Mouse (Mus musculus): ENCODE results near the gene Gpx8. TPM values are rescaled to one million over a fixed set of nuclear protein-coding genes. Genes with fewer than 3 reads are reported as not detected.

Gene Gpx8
- polyA plus RNA-seq, 1 experiment from 2014 or later = 222 TPM

MicroRNA genes within 50 kb of the gene (microRNA counts, 519-probe panel; counts per million panel counts)
- microRNA mmu-miR-449a = 2,884 counts per million, percentile 66 among the panel's probes with 10 or more counts
- 19.3 counts per million for microRNA mmu-miR-449b
- microRNA mmu-miR-449c = 19.3 counts per million

Small RNA genes lying within 50 kb of the gene (microRNA-seq; reads per million reads assigned to microRNA genes)
- gene Mir449a (ENCODE audit: borderline number of aligned reads) = 4,755 reads per million, percentile 89 among the genes with 10 or more reads in this experiment
- 11.1 reads per million, percentile 30 among the genes with 10 or more reads in this experiment for gene Mir449b (ENCODE audit: borderline number of aligned reads)
- 18.7 reads per million, percentile 34 among the genes with 10 or more reads in this experiment for gene Mir449c (ENCODE audit: borderline number of aligned reads)

Other genes starting within 250 kb of the Gpx8 start
- gene Plpp1, start 245.6 kb downstream of the Gpx8 start, polyA plus RNA-seq (2014; fragmentation: Nextera tagmentation; extraction: Ambion mirVana) = 60.5 and 64.6 TPM in 2 replicates
- 56.6 and 63.6 TPM in 2 replicates for gene Mtrex, start 119.0 kb downstream of the Gpx8 start, polyA plus RNA-seq (2014; fragmentation: Nextera tagmentation; extraction: Ambion mirVana)
- gene Dhx29, start 119.0 kb downstream of the Gpx8 start, polyA plus RNA-seq (2014; fragmentation: Nextera tagmentation; extraction: Ambion mirVana) = 21.3 and 22.2 TPM in 2 replicates
- gene Ccno, start 58.6 kb downstream of the Gpx8 start, polyA plus RNA-seq (2014; fragmentation: Nextera tagmentation; extraction: Ambion mirVana) = 4.1 and 9.0 TPM in 2 replicates
- gene Mcidas, start 52.6 kb downstream of the Gpx8 start, polyA plus RNA-seq (2014; fragmentation: Nextera tagmentation; extraction: Ambion mirVana) = 1.8 and 4.1 TPM in 2 replicates
- 0.46 and 2.0 TPM in 2 replicates for gene Cdc20b, start 11.3 kb downstream of the Gpx8 start, polyA plus RNA-seq (2014; fragmentation: Nextera tagmentation; extraction: Ambion mirVana)
- 0.46 TPM in 1 of 2 replicates, not detected in the other for gene Gzma, start 54.6 kb upstream of the Gpx8 start, polyA plus RNA-seq (2014; fragmentation: Nextera tagmentation; extraction: Ambion mirVana)
- 1.8 and 2.3 TPM in 2 replicates for gene Esm1, start 163.2 kb upstream of the Gpx8 start, polyA plus RNA-seq (2014; fragmentation: Nextera tagmentation; extraction: Ambion mirVana)
- gene Gzmk, start 179.5 kb upstream of the Gpx8 start, polyA plus RNA-seq (2014; fragmentation: Nextera tagmentation; extraction: Ambion mirVana) = not detected in 2 replicates
- gene BC067074, start 246.7 kb upstream of the Gpx8 start, polyA plus RNA-seq (2014; fragmentation: Nextera tagmentation; extraction: Ambion mirVana) = 6.9 and 7.4 TPM in 2 replicates

Data from embryonic facial prominence, embryonic 14.5 days (tissue).